Mouse (Mus musculus): ENCODE measurements at regions not wholly inside any gene's neighbourhood (a gene's known extent, or its start where the extent isn't known, plus 50 kb on each side); places are given as distances from the start of the nearest gene placed in this dataset.

- H3K27ac ChIP-seq, result no peak overlapping the region
- no peak overlapping the region for H3K9ac ChIP-seq (ENCODE audit: low read depth, low read length)
- H3K9me3 ChIP-seq (replicated peaks; ENCODE audit: low read length), result no peaks in the 10 kb centered on the region
- no peak overlapping the region for H3K4me2 ChIP-seq (ENCODE audit: low read length)
- H3K4me1 ChIP-seq (replicated peaks; ENCODE audit: insufficient read depth, low read length), result no peaks in the 10 kb centered on the region
- H3K27me3 ChIP-seq (ENCODE audit: insufficient read depth, low read length), result no peaks in the 10 kb centered on the region
- H3K36me3 ChIP-seq (ENCODE audit: insufficient read depth, low read length), result no peaks in the 10 kb centered on the region
- TF ChIP-seq CTCF (IDR thresholded peaks at IDR 0.05; ENCODE audit: low read depth), result no peak
- no peak overlapping the region for H3K4me3 ChIP-seq (replicated peaks; ENCODE audit: low read depth, low read length)
- ATAC-seq (replicated peaks; ENCODE audit: low FRiP score, low read depth) (no peak), DNase-seq (ENCODE audit: low spot score) (no peak)
- WGBS, result 94% methylated on average over 1 of the region's 1 CpGs
Observed at GRCm38 (mm10) chr13:85439581-85439980, 150.7 kb upstream of the Rasa1 start.

DNA sequence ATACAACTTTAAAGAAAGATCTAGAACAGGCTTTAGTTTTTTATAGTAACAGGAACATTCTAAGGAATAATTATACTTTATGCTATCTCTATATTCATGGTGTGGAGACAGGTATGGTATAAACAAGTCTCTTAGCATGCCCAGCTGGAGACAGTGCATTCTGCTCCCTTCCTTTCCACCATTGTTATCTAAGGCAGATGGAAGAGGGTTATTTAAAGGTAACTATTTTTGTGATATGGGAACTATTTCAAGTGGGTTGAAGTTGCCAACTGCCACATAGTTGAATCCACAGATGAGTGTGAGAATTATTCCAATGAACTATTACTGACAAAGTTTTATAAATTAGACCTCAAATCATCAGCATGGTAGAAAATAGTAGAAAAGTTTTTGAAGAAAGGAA is 148.9 kb upstream of the Rasa1 start:
- Histone ChIP-seq H3K9ac (ENCODE audit: low read depth, low read length) (no peak overlapping the region), H3K36me3 (ENCODE audit: insufficient read depth, low read length) (no peaks in the 10 kb centered on the region), H3K4me3 (replicated peaks; ENCODE audit: low read depth, low read length) (no peak overlapping the region), H3K27me3 (ENCODE audit: insufficient read depth, low read length) (no peaks in the 10 kb centered on the region), H3K9me3 (replicated peaks; ENCODE audit: low read length) (no peaks in the 10 kb centered on the region), H3K4me2 (ENCODE audit: low read length) (no peak overlapping the region), H3K27ac (no peak overlapping the region), H3K4me1 (replicated peaks; ENCODE audit: insufficient read depth, low read length) (no peaks in the 10 kb centered on the region)
- DNase-seq (ENCODE audit: low spot score) (no peak), ATAC-seq (replicated peaks; ENCODE audit: low FRiP score, low read depth) (no peak)
- TF ChIP-seq CTCF (IDR thresholded peaks at IDR 0.05; ENCODE audit: low read depth), result no peak

- TF ChIP-seq CTCF (IDR thresholded peaks at IDR 0.05; ENCODE audit: low read depth), result no peak
- WGBS, result 84% methylated on average over 4 of the region's 4 CpGs
- no peaks in the 10 kb centered on the region for H3K27me3 ChIP-seq (ENCODE audit: insufficient read depth, low read length)
- H3K27ac ChIP-seq, result no peak overlapping the region
- no peak overlapping the region for H3K4me2 ChIP-seq (ENCODE audit: low read length)
- no peak overlapping the region for H3K4me3 ChIP-seq (replicated peaks; ENCODE audit: low read depth, low read length)
- DNase-seq (ENCODE audit: low spot score) (no peak), ATAC-seq (replicated peaks; ENCODE audit: low FRiP score, low read depth) (no peak)
- H3K9ac ChIP-seq (ENCODE audit: low read depth, low read length), result no peak overlapping the region
- H3K9me3 ChIP-seq (replicated peaks; ENCODE audit: low read length), result no peaks in the 10 kb centered on the region
- no peaks in the 10 kb centered on the region for H3K4me1 ChIP-seq (replicated peaks; ENCODE audit: insufficient read depth, low read length)
- H3K36me3 ChIP-seq (ENCODE audit: insufficient read depth, low read length), result no peaks in the 10 kb centered on the region
Observed at GRCm38 (mm10) chr13:85437009-85437408, 148.1 kb upstream of the Rasa1 start.

- Histone ChIP-seq H3K4me1 (replicated peaks; ENCODE audit: insufficient read depth, low read length) (no peaks in the 10 kb centered on the region), H3K4me3 (replicated peaks; ENCODE audit: low read depth, low read length) (no peak overlapping the region), H3K36me3 (ENCODE audit: insufficient read depth, low read length) (no peaks in the 10 kb centered on the region), H3K27me3 (ENCODE audit: insufficient read depth, low read length) (no peaks in the 10 kb centered on the region), H3K9me3 (replicated peaks; ENCODE audit: low read length) (no peaks in the 10 kb centered on the region), H3K27ac (no peak overlapping the region), H3K9ac (ENCODE audit: low read depth, low read length) (no peak overlapping the region), H3K4me2 (ENCODE audit: low read length) (no peak overlapping the region)
- 52% methylated on average over 1 of the region's 1 CpGs for WGBS
- ATAC-seq (replicated peaks; ENCODE audit: low FRiP score, low read depth) (no peak), DNase-seq (ENCODE audit: low spot score) (no peak)
- TF ChIP-seq CTCF (IDR thresholded peaks at IDR 0.05; ENCODE audit: low read depth), result no peak
Observed at GRCm38 (mm10) chr13:85436254-85436653, 147.3 kb upstream of the Rasa1 start.

- no peak for ATAC-seq (replicated peaks; ENCODE audit: low FRiP score, low read depth)
- no peaks in the 10 kb centered on the region for H3K4me1 ChIP-seq (replicated peaks; ENCODE audit: insufficient read depth, low read length)
- DNase-seq (ENCODE audit: low spot score), result peak; percentile 4
- no peak for TF ChIP-seq CTCF (IDR thresholded peaks at IDR 0.05; ENCODE audit: low read depth)
- no peak overlapping the region for H3K9ac ChIP-seq (ENCODE audit: low read depth, low read length)
- H3K36me3 ChIP-seq (ENCODE audit: insufficient read depth, low read length), result no peaks in the 10 kb centered on the region
- WGBS, result 69% methylated on average over 2 of the region's 2 CpGs
- no peak overlapping the region for H3K4me2 ChIP-seq (ENCODE audit: low read length)
- no peaks in the 10 kb centered on the region for H3K9me3 ChIP-seq (replicated peaks; ENCODE audit: low read length)
- no peaks in the 10 kb centered on the region for H3K27me3 ChIP-seq (ENCODE audit: insufficient read depth, low read length)
- no peak overlapping the region for H3K27ac ChIP-seq
- no peak overlapping the region for H3K4me3 ChIP-seq (replicated peaks; ENCODE audit: low read depth, low read length)
Observed at GRCm38 (mm10) chr13:85430821-85431220, 141.9 kb upstream of the Rasa1 start.

DNA sequence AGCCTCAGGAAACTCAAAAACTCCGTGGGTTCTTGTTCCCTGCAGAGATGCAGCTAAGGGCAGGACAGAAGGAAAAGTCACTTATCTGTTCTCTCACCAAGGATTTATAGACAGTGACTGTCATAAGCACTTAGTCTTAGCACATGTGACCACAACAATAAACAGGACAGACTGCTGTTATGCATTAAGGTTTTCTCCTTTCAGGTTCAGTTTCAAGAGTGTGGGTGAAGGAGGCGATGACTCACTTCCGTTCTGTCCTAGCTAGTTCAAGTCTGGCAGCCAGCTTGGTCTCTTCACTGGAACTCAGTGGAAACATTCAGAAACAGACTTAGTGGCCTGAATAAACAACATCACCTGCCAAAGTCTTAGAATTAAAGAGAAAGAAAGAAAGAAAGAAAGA is 141.1 kb upstream of the Rasa1 start:
- Histone ChIP-seq H3K27me3 (ENCODE audit: insufficient read depth, low read length) (no peaks in the 10 kb centered on the region), H3K36me3 (ENCODE audit: insufficient read depth, low read length) (no peaks in the 10 kb centered on the region), H3K9ac (ENCODE audit: low read depth, low read length) (no peak overlapping the region), H3K27ac (no peak overlapping the region), H3K9me3 (replicated peaks; ENCODE audit: low read length) (no peaks in the 10 kb centered on the region), H3K4me1 (replicated peaks; ENCODE audit: insufficient read depth, low read length) (no peaks in the 10 kb centered on the region), H3K4me3 (replicated peaks; ENCODE audit: low read depth, low read length) (no peak overlapping the region), H3K4me2 (ENCODE audit: low read length) (no peak overlapping the region)
- no peak for ATAC-seq (replicated peaks; ENCODE audit: low FRiP score, low read depth)
- 70% methylated on average over 3 of the region's 3 CpGs for whole genome bisulfite sequencing
- DNase-seq (ENCODE audit: low spot score), result peak; percentile 3
- no peak for TF ChIP-seq CTCF (IDR thresholded peaks at IDR 0.05; ENCODE audit: low read depth)

DNA sequence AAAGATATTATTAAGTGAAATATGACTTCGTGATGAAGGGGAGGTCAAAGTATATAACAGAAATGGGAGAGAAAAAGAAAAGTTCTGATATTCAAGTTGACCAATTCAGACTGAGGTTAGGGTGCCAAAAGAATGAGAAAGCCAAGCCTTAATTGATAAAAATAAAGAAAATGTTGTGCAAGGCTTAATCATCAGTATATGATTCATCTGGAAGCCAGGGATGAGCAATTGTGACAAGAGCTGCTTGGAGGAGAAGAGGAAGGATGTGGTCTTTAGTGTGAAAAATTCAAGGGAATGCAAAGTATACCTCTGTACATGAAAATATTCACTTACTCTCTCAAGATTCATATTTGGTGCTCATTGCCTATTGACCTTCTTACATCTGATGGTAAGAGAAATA is 129.7 kb upstream of the Rasa1 start:
- no peak overlapping the region for H3K9ac ChIP-seq (ENCODE audit: low read depth, low read length)
- no peak overlapping the region for H3K4me2 ChIP-seq (ENCODE audit: low read length)
- DNase-seq (ENCODE audit: low spot score), result no peak
- no peaks in the 10 kb centered on the region for H3K4me1 ChIP-seq (replicated peaks; ENCODE audit: insufficient read depth, low read length)
- no peak for ATAC-seq (replicated peaks; ENCODE audit: low FRiP score, low read depth)
- no peaks in the 10 kb centered on the region for H3K36me3 ChIP-seq (ENCODE audit: insufficient read depth, low read length)
- no peaks in the 10 kb centered on the region for H3K27me3 ChIP-seq (ENCODE audit: insufficient read depth, low read length)
- no peak overlapping the region for H3K4me3 ChIP-seq (replicated peaks; ENCODE audit: low read depth, low read length)
- H3K9me3 ChIP-seq (replicated peaks; ENCODE audit: low read length), result no peaks in the 10 kb centered on the region
- WGBS, result 78% methylated on average over 1 of the region's 1 CpGs
- no peak overlapping the region for H3K27ac ChIP-seq
- no peak for TF ChIP-seq CTCF (IDR thresholded peaks at IDR 0.05; ENCODE audit: low read depth)
